ENCODE assay signal across 19 mouse cellular contexts in genomic region chr9:67782786-67783185, GRCm38 (mm10). TPM values are rescaled to one million over a fixed set of nuclear protein-coding genes. Genes with fewer than 3 reads are reported as not detected.
"Had no signal": no experiment of that assay in that cellular context is flagged by ENCODE, and none has a peak within 500 bp of the region (broad histone marks: within the 10 kb centered on the region; RNA-seq: fewer than 3 reads in every experiment).

No protein-coding gene starts in this region.

- H3K36me3 ChIP-seq: neural tube, embryonic 12.5 days; neural tube, embryonic 13.5 days; neural tube, embryonic 15.5 days; stomach, embryonic 15.5 days had no signal

- H3K27ac ChIP-seq: neural tube, embryonic 12.5 days; neural tube, embryonic 13.5 days; neural tube, embryonic 15.5 days; stomach, embryonic 15.5 days; stomach, postnatal 0 days had no signal

- H3K4me1 ChIP-seq: neural tube, embryonic 12.5 days had no signal

- DNase-seq: right cerebral cortex, postnatal 14 days; right cerebral cortex, postnatal 25 days; right cerebral cortex, postnatal 4 days; spleen, adult 18-20 months; thymus, adult 18-20 months; thymus, adult 2 months; thymus, postnatal 14 days; thymus, postnatal 25 days; thymus, postnatal 36 days; thymus, postnatal 4 days had no signal

- H3K4me3 ChIP-seq: neural tube, embryonic 12.5 days; neural tube, embryonic 13.5 days; neural tube, embryonic 15.5 days; stomach, embryonic 15.5 days had no signal

- H3K27me3 ChIP-seq: neural tube, embryonic 12.5 days; neural tube, embryonic 13.5 days; neural tube, embryonic 15.5 days; stomach, embryonic 15.5 days had no signal

RNA-seq across cellular contexts. Expression of gene C2cd4b, which starts 23.5 kb away (rescaled TPM):
- total RNA-seq: neutrophil, adult 5-6 weeks had no signal
- polyA plus RNA-seq: stomach, embryonic 16.5 days; urinary bladder, adult 2 months had no signal

RNA-seq across cellular contexts. Expression of gene C2cd4a, which starts 49.3 kb away (rescaled TPM):
- total RNA-seq: neutrophil, adult 5-6 weeks had no signal
- polyA plus RNA-seq: neural tube, embryonic 11.5 days had no signal
